Mouse (Mus musculus) megakaryocyte, embryonic 14.5 days (primary cell): Measurements from ENCODE around the gene Csnk1g2. TPM values are rescaled to one million over a fixed set of nuclear protein-coding genes. Genes with fewer than 3 reads are reported as not detected.
"Not testable (repeated sequence)": the region's sequence is repeated elsewhere in the genome, so short reads cannot be mapped to it uniquely, and the experiment has no call there.

ENCODE experiments used
- H3K27me3 ChIP-seq: replicated peaks from 2 replicates; pipeline ENCODE3; 2012; ENCODE audit warnings: inconsistent platforms
- H3K36me3 ChIP-seq: replicated peaks from 2 replicates; pipeline ENCODE3; 2012; ENCODE audit warnings: low read length, inconsistent platforms, mixed read lengths
- H3K4me1 ChIP-seq: 2 replicates; pipeline ENCODE4 v1.6.1; 2012; ENCODE audit warnings: inconsistent platforms
- H3K4me3 ChIP-seq: replicated peaks from 2 replicates; pipeline ENCODE3; 2012; ENCODE audit warnings: moderate library complexity, mild to moderate bottlenecking, inconsistent platforms
- H3K9me3 ChIP-seq: 2 replicates; pipeline ENCODE4 v1.6.1; 2012; ENCODE audit warnings: inconsistent platforms
- FLI1 ChIP-seq: IDR thresholded peaks from 2 replicates; pipeline ENCODE4 v1.6.1; 2012; ENCODE audit warnings: low read length, inconsistent platforms, mixed read lengths
- GATA1 ChIP-seq: IDR thresholded peaks from 3 replicates; pipeline ENCODE4 v1.6.1; 2012; ENCODE audit warnings: mixed read lengths, low read length, inconsistent platforms, borderline replicate concordance
- polyA plus RNA-seq: library from polyadenylated mRNA; stranded (reverse); fragments of >175 nt; gene quantifications from 2 replicates; pipeline ENCODE4 v1.2.3, GENCODE M21; 2012; ENCODE audit warnings: low replicate concordance; ENCODE audit not compliant: insufficient read depth

Csnk1g2 gene
- polyA plus RNA-seq, 1 experiment, result 476 TPM

- Histone ChIP-seq H3K36me3 (peaks cover 30% of the 10 kb centered on the region), H3K9me3 (no peaks in the 10 kb centered on the region), H3K4me1 (peaks cover 78% of the 10 kb centered on the region), H3K27me3 (no peaks in the 10 kb centered on the region), H3K4me3 (peak overlapping the region; percentile 100)
- TF ChIP-seq GATA1 (no peak), FLI1 (no peak)
Observed at GRCm38 (mm10) chr10:80621940-80622660, 538 bp upstream of the Csnk1g2 start.

- Histone ChIP-seq H3K27me3 (no peaks in the 10 kb centered on the region), H3K9me3 (no peaks in the 10 kb centered on the region), H3K36me3 (peaks cover 43% of the 10 kb centered on the region), H3K4me3 (peak overlapping the region; percentile 100), H3K4me1 (peaks cover 80% of the 10 kb centered on the region)
- no peak; the same call in 1 of the 2 replicates for TF ChIP-seq FLI1
Observed at GRCm38 (mm10) chr10:80623457-80624191, 986 bp downstream of the Csnk1g2 start.

- Histone ChIP-seq H3K27me3 (no peaks in the 10 kb centered on the region), H3K4me3 (peak overlapping the region; percentile 100), H3K9me3 (no peaks in the 10 kb centered on the region), H3K4me1 (peaks cover 86% of the 10 kb centered on the region), H3K36me3 (peaks cover 64% of the 10 kb centered on the region)
- no peak for TF ChIP-seq GATA1
- TF ChIP-seq FLI1, result no peak
Observed at GRCm38 (mm10) chr10:80625764-80626163, 3.1 kb downstream of the Csnk1g2 start.

DNA sequence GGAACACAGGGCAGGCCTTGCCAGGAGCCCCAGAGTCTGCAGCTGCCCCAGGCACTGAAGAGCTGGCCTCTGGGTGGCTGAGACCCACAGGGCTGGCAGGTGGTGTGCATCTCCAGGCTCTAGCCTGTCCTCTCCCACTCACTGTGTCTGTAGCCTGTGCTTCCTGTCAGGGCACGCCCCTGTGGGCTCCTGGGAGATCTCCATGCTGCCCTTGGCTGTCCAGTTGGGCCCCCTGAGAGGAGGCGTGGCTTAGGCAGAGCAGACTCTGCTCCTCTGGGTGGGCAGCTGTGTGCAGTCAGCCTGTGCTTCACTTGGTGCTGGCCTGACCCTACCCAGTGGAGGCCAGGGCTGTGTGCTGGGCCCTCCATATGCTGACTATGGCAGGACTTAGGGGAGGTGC is 5.0 kb downstream of the Csnk1g2 start:
- no peaks in the 10 kb centered on the region for H3K9me3 ChIP-seq
- H3K4me1 ChIP-seq, result peaks cover 96% of the 10 kb centered on the region

GRCm38 (mm10) chr10:80628925-80629324 is 6.3 kb downstream of the Csnk1g2 start:
- Histone ChIP-seq H3K4me1 (peaks cover 95% of the 10 kb centered on the region), H3K9me3 (no peaks in the 10 kb centered on the region), H3K36me3 (peaks cover 93% of the 10 kb centered on the region), H3K27me3 (no peaks in the 10 kb centered on the region), H3K4me3 (peak overlapping the region; percentile 54)
- TF ChIP-seq FLI1, result no peak
- no peak for TF ChIP-seq GATA1

More for the DNA sequence above, 5.0 kb downstream of the Csnk1g2 start:
- TF ChIP-seq FLI1 (no peak), GATA1 (no peak)
- Histone ChIP-seq H3K27me3 (no peaks in the 10 kb centered on the region), H3K4me3 (peak overlapping the region; percentile 44), H3K36me3 (peaks cover 84% of the 10 kb centered on the region)

DNA sequence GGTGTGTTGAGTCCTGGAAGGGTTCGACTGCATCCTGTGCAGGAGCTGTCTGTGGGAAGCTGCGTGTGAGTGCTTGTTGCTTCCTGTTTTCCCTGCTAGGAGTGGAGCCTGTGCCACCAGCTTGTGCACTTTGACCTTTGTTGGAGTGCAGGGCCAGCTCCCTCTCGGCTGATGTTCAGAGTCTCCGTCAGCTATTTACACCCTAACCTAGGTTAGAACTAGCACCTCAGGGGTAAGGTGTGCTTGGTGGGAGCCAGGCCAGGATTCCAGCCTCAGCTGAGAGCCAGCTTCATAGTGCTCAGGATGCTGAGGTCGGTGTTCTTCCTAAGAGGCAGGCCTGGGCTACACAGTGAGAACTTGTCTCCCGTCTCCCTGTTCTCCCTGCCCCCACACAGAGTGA is 12.7 kb downstream of the Csnk1g2 start:
- no peaks in the 10 kb centered on the region for H3K9me3 ChIP-seq
- H3K36me3 ChIP-seq, result peaks cover 98% of the 10 kb centered on the region
- no peak overlapping the region for H3K4me3 ChIP-seq
- no peak for TF ChIP-seq GATA1
- no peak for TF ChIP-seq FLI1
- H3K27me3 ChIP-seq, result no peaks in the 10 kb centered on the region
- peaks cover 43% of the 10 kb centered on the region for H3K4me1 ChIP-seq

DNA sequence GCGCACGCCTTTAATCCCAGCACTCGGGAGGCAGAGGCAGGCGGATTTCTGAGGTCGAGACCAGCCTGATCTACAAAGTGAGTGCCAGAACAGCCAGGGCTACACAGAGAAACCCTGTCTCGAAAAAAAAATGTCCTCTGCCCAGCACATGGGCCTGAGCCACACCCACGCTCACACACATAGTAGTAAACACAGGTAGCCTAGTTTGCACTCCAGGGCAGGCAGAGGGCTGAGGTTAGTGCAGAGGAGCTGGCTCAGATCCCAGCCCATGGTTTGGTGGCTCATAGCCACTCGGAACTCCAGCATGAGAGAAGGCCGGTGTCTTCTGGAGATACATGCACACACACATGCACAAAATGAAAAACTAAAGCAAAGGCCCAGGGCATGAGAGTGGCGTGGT is 24.3 kb downstream of the Csnk1g2 start:
- no peak overlapping the region for H3K4me3 ChIP-seq
- peaks cover 34% of the 10 kb centered on the region for H3K4me1 ChIP-seq
- H3K27me3 ChIP-seq, result no peaks in the 10 kb centered on the region
- H3K9me3 ChIP-seq, result no peaks in the 10 kb centered on the region
- H3K36me3 ChIP-seq, result peaks cover 92% of the 10 kb centered on the region
- TF ChIP-seq GATA1 (no peak), FLI1 (no peak)

DNA sequence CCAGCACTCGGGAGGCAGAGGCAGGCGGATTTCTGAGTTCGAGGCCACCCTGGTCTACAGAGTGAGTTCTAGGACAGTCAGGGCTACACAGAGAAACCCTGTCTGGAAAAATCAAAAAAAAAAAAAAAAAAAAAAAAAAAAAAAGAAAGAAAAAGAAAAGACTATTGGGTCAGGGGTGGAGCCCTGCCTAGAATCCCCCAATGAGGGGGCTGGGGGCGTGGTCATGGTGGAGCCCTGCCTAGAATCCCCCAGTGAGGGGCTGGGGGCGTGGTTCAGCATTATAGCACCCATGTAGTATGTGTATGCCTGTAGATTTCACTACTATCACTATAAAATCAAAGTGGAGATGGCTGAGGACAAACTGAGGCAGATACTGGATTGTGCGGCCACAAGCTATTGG is 27.3 kb downstream of the Csnk1g2 start:
- Histone ChIP-seq H3K4me1 (peaks cover 57% of the 10 kb centered on the region), H3K36me3 (peaks cover 75% of the 10 kb centered on the region)
- not testable (repeated sequence) for H3K9me3 ChIP-seq, H3K4me3 ChIP-seq, H3K27me3 ChIP-seq

DNA sequence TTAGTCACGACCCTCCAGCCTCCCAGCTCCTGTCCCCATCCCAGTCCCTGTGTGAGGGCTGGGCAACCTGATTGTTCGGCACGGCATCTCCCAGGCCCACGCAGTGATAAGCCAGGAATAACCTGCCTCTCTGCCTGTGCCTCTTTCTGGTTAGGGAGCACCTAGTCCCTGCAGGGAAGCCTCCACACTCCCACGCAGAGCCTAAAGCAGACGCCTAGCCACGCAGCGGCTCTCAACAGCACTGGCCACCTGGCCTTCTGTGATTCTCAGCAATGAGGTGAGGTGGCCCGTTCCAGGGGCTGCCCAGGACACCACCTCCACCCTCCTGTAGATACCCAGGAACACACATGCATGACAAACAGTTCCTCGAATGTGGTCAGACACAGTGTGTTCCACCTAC is 27.8 kb downstream of the Csnk1g2 start:
- H3K4me1 ChIP-seq, result peaks cover 62% of the 10 kb centered on the region
- no peaks in the 10 kb centered on the region for H3K9me3 ChIP-seq
- H3K4me3 ChIP-seq, result no peak overlapping the region
- peaks cover 72% of the 10 kb centered on the region for H3K36me3 ChIP-seq
- TF ChIP-seq GATA1, result no peak
- H3K27me3 ChIP-seq, result no peaks in the 10 kb centered on the region

DNA sequence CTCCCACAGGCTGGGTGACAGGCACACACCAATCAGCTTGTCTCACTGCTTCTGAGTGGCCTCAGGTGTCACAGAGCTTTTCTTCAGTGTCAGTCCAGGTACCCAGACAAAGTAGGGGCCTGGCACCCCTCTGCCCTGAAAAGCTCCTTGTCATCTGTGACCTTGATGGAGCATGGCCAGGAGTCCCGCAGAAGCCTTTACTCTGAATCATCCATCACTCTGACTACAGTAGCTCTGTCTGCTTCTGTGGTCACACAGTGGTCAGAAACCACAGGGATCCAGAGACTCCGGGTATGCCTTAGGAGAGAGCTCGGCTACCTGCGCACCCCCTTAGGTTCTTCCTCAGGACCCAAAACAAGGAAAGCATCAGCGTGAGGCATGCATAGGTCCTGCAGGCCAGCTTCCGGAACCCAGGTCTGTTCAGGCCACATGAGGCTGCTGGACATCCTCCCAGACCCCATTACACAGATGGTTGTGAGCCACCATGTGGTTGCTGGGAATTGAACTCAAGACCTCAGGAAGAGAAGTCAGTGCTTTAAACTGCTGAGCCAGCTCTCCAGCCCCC is 30.6 kb downstream of the Csnk1g2 start:
- Histone ChIP-seq H3K4me1 (peaks cover 85% of the 10 kb centered on the region), H3K4me3 (peak overlapping the region; percentile 50), H3K36me3 (peaks cover 44% of the 10 kb centered on the region), H3K27me3 (no peaks in the 10 kb centered on the region), H3K9me3 (no peaks in the 10 kb centered on the region)
- TF ChIP-seq FLI1 (no peak), GATA1 (no peak)

GRCm38 (mm10) chr10:80654866-80655265 is 32.2 kb downstream of the Csnk1g2 start:
- no peak for TF ChIP-seq GATA1
- H3K9me3 ChIP-seq, result no peaks in the 10 kb centered on the region
- no peaks in the 10 kb centered on the region for H3K27me3 ChIP-seq
- H3K4me3 ChIP-seq, result peak overlapping the region; percentile 44
- peaks cover 31% of the 10 kb centered on the region for H3K36me3 ChIP-seq
- peaks cover 89% of the 10 kb centered on the region for H3K4me1 ChIP-seq
